Mouse (Mus musculus) ES-E14 (cell line): ENCODE measurements at regions not wholly inside any gene's neighbourhood (a gene's known extent, or its start where the extent isn't known, plus 50 kb on each side); places are given as distances from the start of the nearest gene placed in this dataset.
A peak's percentile ranks its signal among the peaks of the same experiment; 100 is the strongest.

ENCODE experiments used
- DNase-seq: peaks from one replicate; pipeline ENCODE4 v3.0.0-alpha.2; 2013; ENCODE audit warnings: low read depth, low spot score
- H3K27ac ChIP-seq: 2 replicates; pipeline ENCODE4 v1.5.1; 2012; ENCODE audit warnings: low read depth, mild to moderate bottlenecking, low read length, moderate library complexity, mixed read lengths; ENCODE audit not compliant: poor library complexity, insufficient read depth, severe bottlenecking
- H3K36me3 ChIP-seq: 2 replicates; pipeline ENCODE4 v1.6.1; 2012; ENCODE audit warnings: mild to moderate bottlenecking, low read length, moderate library complexity, mixed read lengths; ENCODE audit not compliant: control insufficient read depth, poor library complexity, insufficient read depth, severe bottlenecking
- H3K4me1 ChIP-seq, 2 experiments: fragments of 150-350 bp in 1 of 2; sonication (generic) in 1 of 2; 2 replicates each; pipeline ENCODE4 v1.6.1; 2012; ENCODE audit warnings: low read length in 2 of 2, mild to moderate bottlenecking in 1 of 2, mixed read lengths in 1 of 2; ENCODE audit not compliant: control insufficient read depth in 2 of 2, insufficient read depth in 2 of 2, poor library complexity in 1 of 2
- H3K4me3 ChIP-seq, 2 experiments: fragments of 150-350 bp in 1 of 2; sonication (generic) in 1 of 2; 2 replicates each; pipeline ENCODE4 v1.5.1; 2012; ENCODE audit warnings: low read length in 2 of 2, low read depth in 1 of 2, mild to moderate bottlenecking in 1 of 2, mixed read lengths in 1 of 2; ENCODE audit not compliant: insufficient read depth in 1 of 2, poor library complexity in 1 of 2, severe bottlenecking in 1 of 2
- H3K9ac ChIP-seq: 2 replicates; pipeline ENCODE4 v1.6.1; 2012; ENCODE audit warnings: low read depth, mild to moderate bottlenecking, low read length, mixed read lengths; ENCODE audit not compliant: poor library complexity, insufficient read depth, severe bottlenecking
- H3K9me3 ChIP-seq: fragments of 150-350 bp; sonication (generic); 2 replicates; pipeline ENCODE4 v1.6.1; 2012; ENCODE audit warnings: low read depth, mild to moderate bottlenecking, low read length; ENCODE audit not compliant: control insufficient read depth, insufficient read depth
- CHD2 ChIP-seq: IDR thresholded peaks from 2 replicates; pipeline ENCODE4 v1.6.1; 2014; ENCODE audit warnings: mild to moderate bottlenecking, low read depth, low read length, inconsistent platforms
- HCFC1 ChIP-seq: IDR thresholded peaks from 2 replicates; pipeline ENCODE4 v1.6.1; 2012; ENCODE audit warnings: low read length, inconsistent platforms, borderline replicate concordance; ENCODE audit not compliant: insufficient read depth
- MAFK ChIP-seq: IDR thresholded peaks from 2 replicates; pipeline ENCODE4 v1.6.1; 2014; ENCODE audit warnings: mild to moderate bottlenecking, low read depth, low read length, inconsistent platforms; ENCODE audit not compliant: insufficient read depth
- ZC3H11A ChIP-seq: IDR thresholded peaks from 2 replicates; pipeline ENCODE4 v1.6.1; 2012; ENCODE audit warnings: low read depth, mild to moderate bottlenecking, inconsistent platforms, low read length, borderline replicate concordance
- ZNF384 ChIP-seq: IDR thresholded peaks from 2 replicates; pipeline ENCODE4 v1.6.1; 2012; ENCODE audit warnings: low read depth, low read length, inconsistent platforms
- in situ Hi-C, 2 experiments: fragments of 600-800 bp; cut with MboI; formaldehyde crosslinking; loops; one replicate each; pipeline ENCODE4 v1.15.1; 2025; ENCODE audit warnings: low sequenced_read_pairs in 2 of 2, inconsistent platforms in 1 of 2; ENCODE audit not compliant: unreplicated experiment in 2 of 2

DNA sequence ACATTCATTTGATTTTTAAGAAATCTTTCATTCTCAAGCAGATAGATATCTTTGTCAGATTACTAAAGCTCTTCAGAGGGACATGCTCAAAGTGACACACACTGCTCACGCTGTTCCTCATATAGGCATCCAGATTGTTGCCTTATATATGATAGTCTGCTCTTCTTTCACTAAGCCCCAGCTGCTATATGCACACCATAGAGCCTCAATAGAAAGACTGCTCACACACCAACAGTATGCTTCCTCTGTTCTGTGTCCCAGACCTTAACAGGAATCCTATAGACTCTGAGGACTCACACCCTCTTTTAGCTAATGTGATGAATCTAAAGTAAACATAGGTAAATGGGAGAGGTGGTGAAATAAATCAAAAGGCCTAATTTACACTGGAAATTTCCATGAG is 561.8 kb downstream of the Smarca1 start:
- Histone ChIP-seq H3K9me3 (no peaks in the 10 kb centered on the region), H3K4me3 (no peak overlapping the region), H3K36me3 (no peaks in the 10 kb centered on the region), H3K4me1 (no peaks in the 10 kb centered on the region), H3K27ac (no peak overlapping the region), H3K9ac (no peak overlapping the region)
- DNase-seq: no peak
- in situ Hi-C loops: no loop called here
- no peak for TF ChIP-seq MAFK
- no peak for TF ChIP-seq ZC3H11A
- TF ChIP-seq CHD2: no peak
- no peak for TF ChIP-seq HCFC1

DNA sequence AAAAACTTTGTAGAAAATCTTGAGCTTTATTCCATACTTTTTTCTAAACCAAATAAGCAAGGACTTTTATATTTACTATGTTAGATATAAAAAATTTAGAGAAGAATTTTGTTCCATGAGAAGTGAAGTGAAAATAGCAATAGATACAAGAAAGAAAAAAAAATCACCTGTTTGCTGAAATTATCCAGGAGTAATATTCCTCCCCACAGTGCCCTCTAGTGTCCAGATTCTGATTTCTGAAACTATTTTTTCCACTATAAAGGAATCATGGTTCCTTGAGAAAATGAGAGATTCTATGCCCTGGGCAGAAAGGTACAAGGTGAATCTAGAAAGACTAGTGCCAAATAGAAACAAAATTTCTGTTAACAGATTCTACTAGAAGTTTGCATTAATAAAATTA is 564.0 kb downstream of the Smarca1 start:
- DNase-seq: no peak
- in situ Hi-C loops: no loop called here
- Histone ChIP-seq H3K9ac (no peak overlapping the region), H3K27ac (no peak overlapping the region), H3K36me3 (no peaks in the 10 kb centered on the region), H3K4me1 (no peaks in the 10 kb centered on the region), H3K4me3 (no peak overlapping the region), H3K9me3 (no peaks in the 10 kb centered on the region)
- TF ChIP-seq ZC3H11A: no peak
- no peak for TF ChIP-seq CHD2
- TF ChIP-seq HCFC1: no peak
- TF ChIP-seq MAFK: no peak
- TF ChIP-seq ZNF384: no peak

DNA sequence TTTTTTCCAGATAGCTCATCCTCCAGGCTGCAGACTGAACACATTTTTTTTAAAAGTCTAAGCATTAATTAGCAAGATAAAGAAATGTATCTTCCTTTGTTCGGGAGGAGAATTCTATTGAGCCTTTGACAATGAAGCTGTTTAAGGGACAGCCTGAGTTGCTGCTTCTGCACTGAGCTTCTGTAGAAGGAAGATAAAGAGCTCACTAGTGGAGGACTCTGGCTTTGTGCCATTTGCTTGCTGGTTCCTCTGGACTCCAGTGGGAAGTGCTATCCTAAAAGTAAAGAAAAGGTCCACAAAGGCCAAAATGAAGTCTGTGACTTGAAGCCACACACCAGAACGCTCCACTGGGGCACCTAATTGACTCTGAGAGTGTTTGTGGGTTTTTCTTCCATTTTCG is 577.0 kb downstream of the Smarca1 start:
- Histone ChIP-seq H3K9me3 (no peaks in the 10 kb centered on the region), H3K4me1 (no peaks in the 10 kb centered on the region), H3K4me3 (no peak overlapping the region), H3K9ac (no peak overlapping the region), H3K27ac (no peak overlapping the region), H3K36me3 (no peaks in the 10 kb centered on the region)
- in situ Hi-C loops: no loop called here
- TF ChIP-seq ZC3H11A (no peak), ZNF384 (peak; percentile 66; the same call in 1 of the 2 replicates), MAFK (no peak), HCFC1 (no peak), CHD2 (no peak)
- DNase-seq: no peak

DNA sequence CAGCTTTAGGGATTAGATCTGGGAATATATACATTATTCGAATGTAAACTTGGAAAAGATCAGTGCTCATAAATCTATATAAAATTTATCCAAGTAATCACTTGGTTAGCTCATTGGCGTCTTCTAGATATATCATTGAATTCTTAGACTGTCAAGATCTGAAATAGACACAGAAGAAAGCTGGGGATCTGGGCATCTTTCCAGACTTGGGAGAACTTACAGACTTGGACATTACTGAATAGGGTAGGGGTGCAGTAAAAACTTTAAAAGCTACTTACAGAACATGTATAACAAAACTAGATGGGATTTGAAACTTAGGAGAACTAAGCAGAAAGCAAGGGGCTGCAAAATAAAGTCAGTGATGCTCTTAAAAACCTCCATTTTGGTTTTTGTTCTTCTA is 585.6 kb downstream of the Smarca1 start:
- DNase-seq: no peak
- Histone ChIP-seq H3K4me3 (no peak overlapping the region), H3K9ac (no peak overlapping the region), H3K27ac (no peak overlapping the region), H3K4me1 (no peaks in the 10 kb centered on the region), H3K9me3 (no peaks in the 10 kb centered on the region), H3K36me3 (no peaks in the 10 kb centered on the region)
- no peak for TF ChIP-seq HCFC1
- TF ChIP-seq CHD2: no peak
- no peak for TF ChIP-seq ZNF384
- TF ChIP-seq MAFK: no peak
- TF ChIP-seq ZC3H11A: no peak
- in situ Hi-C loops: no loop called here

DNA sequence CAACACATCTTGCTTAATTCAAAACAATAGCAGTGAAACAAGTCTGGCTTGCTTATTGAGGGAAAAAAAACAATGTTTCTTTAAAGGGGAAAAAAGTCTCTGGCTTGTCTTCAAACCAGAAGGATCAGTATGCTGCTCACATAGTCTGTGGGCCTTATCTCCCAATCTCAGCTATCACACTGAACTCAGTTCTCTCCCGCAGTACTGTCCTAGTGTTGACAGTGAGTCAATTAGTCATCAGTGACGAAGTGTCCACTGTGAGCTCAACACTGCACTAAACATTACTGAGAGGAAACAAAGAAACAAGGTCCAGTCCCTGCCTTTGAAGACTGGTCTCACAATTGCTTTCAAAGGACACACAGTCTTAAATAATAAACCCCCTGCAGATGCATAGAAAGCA is 589.2 kb downstream of the Smarca1 start:
- no peak for DNase-seq

More for the DNA sequence above, 589.2 kb downstream of the Smarca1 start:
- H3K4me3 ChIP-seq: no peak overlapping the region
- TF ChIP-seq MAFK: no peak
- no peak for TF ChIP-seq HCFC1
- no peak for TF ChIP-seq CHD2
- TF ChIP-seq ZNF384: no peak
- TF ChIP-seq ZC3H11A: no peak
- no peaks in the 10 kb centered on the region for H3K4me1 ChIP-seq
- H3K9me3 ChIP-seq: no peaks in the 10 kb centered on the region
- no peak overlapping the region for H3K9ac ChIP-seq
- in situ Hi-C loops: no loop called here
- H3K36me3 ChIP-seq: no peaks in the 10 kb centered on the region
- H3K27ac ChIP-seq: no peak overlapping the region
